Mouse (Mus musculus) neural tube, embryonic 13.5 days (tissue): ENCODE data around the gene Dlg4. TPM values are rescaled to one million over a fixed set of nuclear protein-coding genes. Genes with fewer than 3 reads are reported as not detected.
"Not testable (repeated sequence)": the region's sequence is repeated elsewhere in the genome, so short reads cannot be mapped to it uniquely, and the experiment has no call there.

Source experiments
- ATAC-seq: fragments of 200-750 bp; cut with Nextera tagmentation; 2 replicates; pipeline ENCODE4 v1.8.0; 2017; ENCODE audit warnings: low read depth, mild to moderate bottlenecking, moderate TSS enrichment, moderate library complexity
- H3K27ac ChIP-seq: fragments of 300-500 bp; sonication (generic); replicated peaks from 2 replicates; pipeline ENCODE4 v1.5.1; 2015; ENCODE audit warnings: moderate library complexity, mild to moderate bottlenecking, inconsistent platforms
- H3K27me3 ChIP-seq: fragments of 300-500 bp; sonication (generic); 2 replicates; pipeline ENCODE4 v1.6.1; 2015; ENCODE audit warnings: mild to moderate bottlenecking, inconsistent platforms
- H3K36me3 ChIP-seq: fragments of 300-500 bp; sonication (generic); 2 replicates; pipeline ENCODE4 v1.6.1; 2015; ENCODE audit warnings: mild to moderate bottlenecking, inconsistent platforms
- H3K4me1 ChIP-seq: fragments of 300-500 bp; sonication (generic); replicated peaks from 2 replicates; pipeline ENCODE4 v1.6.1; 2015; ENCODE audit warnings: inconsistent platforms
- H3K4me2 ChIP-seq: fragments of 300-500 bp; sonication (generic); 2 replicates; pipeline ENCODE4 v1.6.1; 2015; ENCODE audit warnings: inconsistent platforms, mild to moderate bottlenecking, moderate library complexity
- H3K4me3 ChIP-seq: fragments of 300-500 bp; sonication (generic); 2 replicates; pipeline ENCODE4 v1.5.1; 2015; ENCODE audit warnings: mild to moderate bottlenecking, inconsistent platforms
- H3K9ac ChIP-seq: fragments of 300-500 bp; sonication (generic); 2 replicates; pipeline ENCODE4 v1.6.1; 2015; ENCODE audit warnings: moderate library complexity, mild to moderate bottlenecking, inconsistent platforms
- H3K9me3 ChIP-seq: fragments of 300-500 bp; sonication (generic); 2 replicates; pipeline ENCODE4 v1.6.1; 2016; ENCODE audit warnings: inconsistent platforms
- WGBS: fragments of 180-500 bp; shearing (Covaris S2); methylation state at CpG from one replicate; pipeline ENCODE4 v1.1.7; 2015; 5-methylcytosine and 5-hydroxymethylcytosine counted together
- polyA plus RNA-seq: library from polyadenylated mRNA; unstranded; fragments of >200 nt; fragmentation: Nextera tagmentation; extraction: Ambion mirVana; gene quantifications from 2 replicates; pipeline ENCODE4 v1.2.1, GENCODE M21; 2015

The Dlg4 gene
- polyA plus RNA-seq, 1 experiment from 2014 or later = 23.5 TPM

DNA sequence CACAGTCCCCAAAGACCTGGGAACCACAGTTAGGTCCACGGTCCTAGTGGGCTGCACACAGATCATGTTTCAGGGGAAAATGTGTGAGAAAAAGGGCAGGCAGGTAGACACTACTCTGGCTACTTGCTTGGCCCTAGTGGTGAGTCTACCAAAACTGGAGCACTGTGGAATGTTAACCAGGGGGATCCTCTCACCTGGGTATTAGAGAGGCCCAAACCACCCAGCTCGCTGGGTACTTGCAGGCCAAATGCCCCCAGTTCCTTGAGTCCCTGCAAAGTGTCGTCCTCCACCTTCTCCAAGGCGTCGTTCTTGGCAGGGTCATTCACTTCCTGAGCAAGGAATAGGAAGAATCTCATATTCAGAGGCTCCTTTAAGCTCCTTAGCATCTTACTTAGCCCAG is 2.7 kb upstream of the Dlg4 start:
- H3K36me3 ChIP-seq = peaks cover 52% of the 10 kb centered on the region
- 64% methylated on average over 5 of the region's 5 CpGs for WGBS
- no peak for ATAC-seq
- H3K9ac ChIP-seq = peak overlapping the region; percentile 84
- 0 out of 2 replicates have a peak overlapping the region, but pooled peaks have one; percentile 65 for H3K4me3 ChIP-seq
- peaks cover 31% of the 10 kb centered on the region for H3K4me1 ChIP-seq
- H3K9me3 ChIP-seq = no peaks in the 10 kb centered on the region
- no peaks in the 10 kb centered on the region for H3K27me3 ChIP-seq
- peak overlapping the region; percentile 72 for H3K4me2 ChIP-seq
- H3K27ac ChIP-seq = no peak overlapping the region

DNA sequence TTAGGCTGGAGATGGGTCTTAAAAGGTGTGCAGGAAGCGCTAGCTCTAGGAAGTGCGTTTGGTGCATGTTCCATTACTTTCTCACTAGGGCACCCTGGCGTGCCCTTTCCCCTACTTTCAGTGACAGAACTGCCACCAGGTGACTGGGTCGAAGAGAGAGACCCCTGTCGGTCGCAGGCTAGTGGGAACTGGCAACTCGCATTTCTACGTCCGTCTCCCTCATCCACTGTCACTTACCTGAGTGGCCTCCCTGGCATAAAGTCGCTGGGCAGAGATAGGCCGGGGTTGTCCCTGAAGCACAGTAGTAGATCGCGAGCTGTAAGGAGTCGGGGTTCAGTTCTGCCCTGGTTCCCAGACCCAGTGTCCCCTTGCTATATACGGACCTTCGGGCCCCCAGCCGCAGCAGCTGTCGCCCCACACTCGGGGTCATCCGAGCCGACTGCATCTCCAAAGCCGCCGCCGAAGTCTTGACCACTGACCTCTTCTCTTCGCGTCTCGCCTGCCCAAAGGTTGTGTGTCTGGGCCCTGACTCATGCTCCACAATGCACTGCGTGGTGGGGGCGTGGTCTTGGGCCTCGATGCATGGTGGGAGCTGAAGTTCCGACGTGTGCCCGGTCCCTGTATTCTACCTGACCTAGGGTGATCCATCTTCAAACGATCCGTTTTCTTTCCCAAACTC is 1.7 kb upstream of the Dlg4 start, which contains the start of gene Acadvl:
Acadvl (minus strand) TSS at position 532 of the 679 bp plus-strand sequence.
- H3K27ac ChIP-seq = peak within 1 kb of the TSS; percentile 78
- peak within 1 kb of the TSS; percentile 72 for H3K4me2 ChIP-seq
- peak; percentile 70 for ATAC-seq
- peaks cover 43% of the 10 kb centered on the region for H3K36me3 ChIP-seq
- peak within 1 kb of the TSS; percentile 65 for H3K4me3 ChIP-seq
- no peaks in the 10 kb centered on the region for H3K27me3 ChIP-seq
- H3K9ac ChIP-seq = peak within 1 kb of the TSS; percentile 84
- no peaks in the 10 kb centered on the region for H3K9me3 ChIP-seq
- peaks cover 41% of the 10 kb centered on the region for H3K4me1 ChIP-seq
- under 1% methylated on average over 35 of the region's 35 CpGs for WGBS

DNA sequence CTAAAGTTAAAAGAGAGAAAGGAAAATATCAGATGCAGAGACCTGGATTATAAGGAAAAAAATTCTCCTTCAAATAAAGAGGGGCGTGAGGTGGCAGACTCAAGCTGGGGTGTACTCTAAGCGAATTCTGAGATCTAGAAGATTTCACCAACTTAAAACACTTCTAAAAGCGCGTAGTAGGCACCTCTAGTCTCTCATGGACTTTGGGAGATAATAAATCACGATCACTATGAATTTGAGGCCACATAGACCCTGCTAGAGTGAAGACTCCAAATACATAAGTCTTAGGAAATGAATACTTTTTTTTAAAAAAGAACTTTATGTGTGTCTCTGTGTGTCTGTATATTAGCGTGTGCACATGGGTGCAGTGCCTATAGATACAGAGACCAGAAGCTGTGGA is 1.1 kb upstream of the Dlg4 start:
- ATAC-seq = no peak
- WGBS = 71% methylated on average over 6 of the region's 6 CpGs
- Histone ChIP-seq H3K36me3 (peaks cover 36% of the 10 kb centered on the region), H3K27ac (no peak overlapping the region), H3K4me1 (peaks cover 47% of the 10 kb centered on the region), H3K4me3 (peak overlapping the region; percentile 65; the same call in 1 of the 2 replicates), H3K27me3 (no peaks in the 10 kb centered on the region), H3K4me2 (peak overlapping the region; percentile 72), H3K9ac (peak overlapping the region; percentile 84; the same call in 1 of the 2 replicates), H3K9me3 (no peaks in the 10 kb centered on the region)

DNA sequence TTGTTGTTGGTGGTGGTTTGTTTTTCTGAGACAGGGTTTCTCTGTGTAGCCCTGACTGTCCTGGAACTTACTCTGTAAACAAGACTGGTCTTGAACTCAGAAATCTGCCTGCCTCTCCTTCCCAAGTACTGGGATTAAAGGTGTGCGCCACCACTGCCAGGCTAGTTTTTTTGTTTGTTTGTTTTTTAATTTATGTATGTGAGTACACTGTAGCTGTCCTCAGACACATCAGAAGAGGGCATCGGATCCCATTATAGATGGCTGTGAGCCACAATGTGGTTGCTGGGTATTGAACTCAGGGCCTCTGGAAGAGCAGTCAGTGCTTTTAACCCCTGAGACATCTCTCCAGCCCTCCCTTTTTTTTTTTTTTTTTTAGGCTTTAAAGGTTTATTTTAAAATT is 565 bp upstream of the Dlg4 start:
- Histone ChIP-seq H3K36me3 (peaks cover 31% of the 10 kb centered on the region), H3K4me1 (peaks cover 52% of the 10 kb centered on the region), H3K4me3 (0 out of 2 replicates have a peak overlapping the region, but pooled peaks have one; percentile 65)
- not testable (repeated sequence) for H3K9me3 ChIP-seq, H3K27ac ChIP-seq, H3K4me2 ChIP-seq, H3K27me3 ChIP-seq, ATAC-seq, H3K9ac ChIP-seq
- WGBS = 93% methylated on average over 2 of the region's 2 CpGs

DNA sequence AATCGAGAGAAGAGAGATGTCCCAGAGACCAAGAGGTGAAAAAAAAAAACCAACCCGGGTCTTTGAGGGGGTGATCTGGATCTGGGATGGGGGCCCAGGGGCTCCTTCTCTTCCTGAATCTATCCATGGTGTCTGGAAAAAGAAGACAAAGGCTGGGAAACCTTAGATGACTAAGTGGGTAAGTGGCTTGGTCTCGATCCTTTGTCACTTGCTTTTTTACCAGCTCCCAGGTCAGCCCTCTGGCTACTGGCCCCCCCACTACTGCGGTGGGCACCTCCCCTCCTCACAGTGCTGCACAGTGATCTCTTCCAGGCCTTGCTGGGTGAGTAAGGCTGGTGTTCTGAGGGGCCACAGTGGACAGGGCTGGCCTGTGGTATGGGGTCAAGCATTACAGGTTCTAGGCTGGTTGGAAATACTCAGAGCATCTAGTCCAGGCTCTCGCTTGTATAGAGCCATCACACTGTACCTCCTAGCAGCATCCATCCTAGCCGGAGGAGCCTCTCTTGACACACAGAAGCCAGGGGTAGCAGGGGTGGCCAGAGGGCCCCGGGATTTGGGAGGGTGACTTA is 541 bp downstream of the Dlg4 start:
- Histone ChIP-seq H3K27me3 (no peaks in the 10 kb centered on the region), H3K4me1 (peaks cover 59% of the 10 kb centered on the region), H3K4me3 (peak overlapping the region; percentile 79), H3K27ac (peak overlapping the region; percentile 96), H3K36me3 (peaks cover 20% of the 10 kb centered on the region), H3K9ac (peak overlapping the region; percentile 98), H3K9me3 (no peaks in the 10 kb centered on the region), H3K4me2 (peak overlapping the region; percentile 79)
- WGBS = 58% methylated on average over 7 of the region's 7 CpGs
- no peak for ATAC-seq

DNA sequence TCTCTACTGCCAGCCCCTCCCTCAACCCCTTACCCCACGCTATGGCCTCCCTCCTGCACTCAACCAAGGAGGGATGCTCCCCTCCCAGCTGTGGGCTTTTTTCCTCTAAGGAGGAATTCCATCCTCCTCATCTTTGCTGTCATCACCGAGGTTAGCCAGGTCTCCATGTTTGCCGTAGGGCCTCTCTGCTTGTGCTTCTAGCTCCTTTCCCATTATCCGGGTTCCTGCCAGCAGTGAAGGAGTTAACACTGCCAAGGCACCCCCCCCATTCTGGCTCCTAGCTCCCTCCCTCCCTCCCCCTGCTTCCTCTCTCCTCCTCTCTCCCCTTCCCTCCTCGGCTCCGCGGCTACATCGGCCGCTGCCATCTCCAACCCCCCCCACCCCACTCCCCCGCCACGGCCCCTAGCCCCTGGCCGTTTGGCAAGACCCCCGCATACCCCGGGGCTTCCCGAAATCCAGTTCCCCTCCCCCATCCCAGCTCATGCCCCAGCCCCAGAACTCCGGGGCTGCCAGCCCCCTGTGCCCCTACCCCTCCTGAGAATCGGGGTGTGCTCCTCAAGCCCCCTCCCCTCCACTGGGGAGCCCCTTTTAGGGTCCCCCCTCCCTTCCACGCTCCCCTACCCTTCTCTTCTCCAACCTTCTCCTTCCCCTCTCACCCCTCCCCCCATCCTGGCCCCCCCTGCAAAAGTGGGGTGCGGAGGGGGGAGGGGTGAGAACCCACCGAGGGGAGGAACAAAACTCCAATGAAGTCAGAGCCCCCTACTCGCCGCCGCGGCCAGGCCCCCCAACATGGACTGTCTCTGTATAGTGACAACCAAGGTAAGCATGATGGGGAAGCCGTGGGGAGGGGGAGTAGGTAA is 1.6 kb downstream of the Dlg4 start:
- peak overlapping the region; percentile 79 for H3K4me2 ChIP-seq
- 2% methylated on average over 25 of the region's 25 CpGs for WGBS
- ATAC-seq = no peak
- peak overlapping the region; percentile 79 for H3K4me3 ChIP-seq
- H3K9ac ChIP-seq = peak overlapping the region; percentile 98
- H3K27ac ChIP-seq = peak overlapping the region; percentile 96
- no peaks in the 10 kb centered on the region for H3K9me3 ChIP-seq
- H3K27me3 ChIP-seq = no peaks in the 10 kb centered on the region
- H3K4me1 ChIP-seq = peaks cover 70% of the 10 kb centered on the region
- H3K36me3 ChIP-seq = peaks cover 9% of the 10 kb centered on the region

DNA sequence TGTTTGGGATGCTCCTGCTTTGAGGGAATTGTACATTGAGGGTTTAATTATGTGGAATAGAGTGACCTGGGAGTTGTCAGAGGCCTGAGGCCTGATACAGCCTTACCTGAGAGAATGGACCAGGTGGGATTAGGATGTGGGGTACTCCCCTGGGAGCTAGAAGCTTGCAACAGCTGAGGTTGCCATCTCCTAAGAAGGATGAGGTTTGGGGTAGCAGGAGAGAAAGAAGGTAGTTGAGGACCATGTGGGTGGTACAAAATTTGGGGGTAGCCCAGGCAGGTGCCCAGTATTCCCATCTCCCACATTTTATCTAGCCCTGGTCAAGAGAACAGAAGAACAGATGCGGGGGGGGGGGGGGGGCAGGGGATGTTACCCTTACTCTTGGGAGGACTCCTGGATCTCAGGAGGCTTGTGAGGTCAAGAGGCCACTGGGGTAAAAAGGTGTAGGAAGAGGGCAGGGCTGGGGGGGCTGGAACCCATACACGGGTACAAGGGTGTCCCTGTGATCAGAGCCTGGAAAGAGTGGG is 2.8 kb downstream of the Dlg4 start:
- Histone ChIP-seq H3K27ac (peak overlapping the region; percentile 96), H3K4me3 (peak overlapping the region; percentile 79), H3K27me3 (no peaks in the 10 kb centered on the region), H3K4me2 (peak overlapping the region; percentile 79), H3K36me3 (no peaks in the 10 kb centered on the region), H3K9ac (peak overlapping the region; percentile 98), H3K4me1 (peaks cover 73% of the 10 kb centered on the region), H3K9me3 (no peaks in the 10 kb centered on the region)
- ATAC-seq = no peak
- 31% methylated on average over 2 of the region's 2 CpGs for WGBS

DNA sequence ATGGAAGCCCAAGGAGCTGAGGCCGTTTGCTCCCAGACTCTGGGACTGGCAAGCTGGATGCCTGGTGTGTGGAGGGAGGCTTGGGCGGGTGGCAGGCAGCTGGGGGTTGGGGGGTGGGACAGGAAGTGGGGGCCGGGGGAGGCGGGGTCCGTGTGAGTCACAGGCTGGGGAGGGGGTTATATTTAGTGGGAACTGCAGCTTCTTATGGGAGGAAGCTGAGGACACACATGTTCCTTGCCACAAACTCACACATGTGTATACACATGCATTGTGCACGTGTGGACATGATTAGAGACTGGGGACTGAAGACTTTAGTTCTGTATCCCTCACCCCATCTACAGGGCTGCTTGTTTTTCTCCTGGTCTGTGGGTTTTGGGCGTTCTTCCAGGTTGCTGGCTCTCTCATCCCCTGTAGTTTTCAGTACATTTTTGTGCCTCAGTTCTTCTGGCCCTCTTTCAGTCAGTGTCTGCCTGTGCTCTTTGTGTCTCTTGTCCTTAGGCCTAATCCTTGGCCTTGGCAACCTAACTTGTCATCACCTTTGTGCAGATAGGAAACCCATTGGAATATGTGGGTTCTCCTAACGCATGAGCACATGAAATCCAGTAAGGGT is 3.4 kb downstream of the Dlg4 start:
- 18% methylated on average over 8 of the region's 8 CpGs for WGBS
- peak overlapping the region; percentile 96 for H3K27ac ChIP-seq
- peaks cover 73% of the 10 kb centered on the region for H3K4me1 ChIP-seq
- no peaks in the 10 kb centered on the region for H3K36me3 ChIP-seq
- H3K27me3 ChIP-seq = no peaks in the 10 kb centered on the region
- no peaks in the 10 kb centered on the region for H3K9me3 ChIP-seq
- peak overlapping the region; percentile 98 for H3K9ac ChIP-seq
- H3K4me2 ChIP-seq = peak overlapping the region; percentile 79
- ATAC-seq = no peak
- peak overlapping the region; percentile 79 for H3K4me3 ChIP-seq

DNA sequence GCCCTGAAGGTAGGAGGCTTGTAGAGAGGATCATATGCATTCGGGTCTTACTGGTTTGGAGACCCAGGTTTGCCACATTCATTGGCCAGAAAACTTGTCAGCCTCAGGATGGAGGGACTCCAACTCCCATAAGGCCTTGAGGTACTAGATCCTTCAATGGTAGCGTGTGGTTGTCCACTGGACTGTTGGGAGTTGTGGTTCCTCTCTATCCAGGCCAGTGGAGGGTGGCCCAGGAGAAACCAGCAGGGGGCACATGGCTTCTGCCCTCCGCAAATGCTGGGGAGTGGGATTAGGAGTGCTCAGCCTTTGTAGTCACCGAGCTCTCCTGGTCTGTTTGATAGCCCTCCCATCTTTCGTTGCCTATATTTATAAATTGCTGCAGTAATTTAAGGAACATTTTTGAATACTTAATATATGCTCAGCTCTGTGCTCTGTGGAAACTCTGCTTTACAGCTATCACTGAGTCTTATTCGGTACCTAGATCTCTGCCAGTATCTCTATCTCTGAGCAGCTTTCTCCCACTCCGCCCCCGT is 4.1 kb downstream of the Dlg4 start:
- Histone ChIP-seq H3K4me1 (peaks cover 80% of the 10 kb centered on the region), H3K4me3 (peak overlapping the region; percentile 79), H3K9me3 (no peaks in the 10 kb centered on the region), H3K36me3 (no peaks in the 10 kb centered on the region), H3K27me3 (no peaks in the 10 kb centered on the region), H3K27ac (peak overlapping the region; percentile 96), H3K4me2 (peak overlapping the region; percentile 79), H3K9ac (peak overlapping the region; percentile 98)
- 2% methylated on average over 8 of the region's 8 CpGs for WGBS
- ATAC-seq = peak; percentile 76

DNA sequence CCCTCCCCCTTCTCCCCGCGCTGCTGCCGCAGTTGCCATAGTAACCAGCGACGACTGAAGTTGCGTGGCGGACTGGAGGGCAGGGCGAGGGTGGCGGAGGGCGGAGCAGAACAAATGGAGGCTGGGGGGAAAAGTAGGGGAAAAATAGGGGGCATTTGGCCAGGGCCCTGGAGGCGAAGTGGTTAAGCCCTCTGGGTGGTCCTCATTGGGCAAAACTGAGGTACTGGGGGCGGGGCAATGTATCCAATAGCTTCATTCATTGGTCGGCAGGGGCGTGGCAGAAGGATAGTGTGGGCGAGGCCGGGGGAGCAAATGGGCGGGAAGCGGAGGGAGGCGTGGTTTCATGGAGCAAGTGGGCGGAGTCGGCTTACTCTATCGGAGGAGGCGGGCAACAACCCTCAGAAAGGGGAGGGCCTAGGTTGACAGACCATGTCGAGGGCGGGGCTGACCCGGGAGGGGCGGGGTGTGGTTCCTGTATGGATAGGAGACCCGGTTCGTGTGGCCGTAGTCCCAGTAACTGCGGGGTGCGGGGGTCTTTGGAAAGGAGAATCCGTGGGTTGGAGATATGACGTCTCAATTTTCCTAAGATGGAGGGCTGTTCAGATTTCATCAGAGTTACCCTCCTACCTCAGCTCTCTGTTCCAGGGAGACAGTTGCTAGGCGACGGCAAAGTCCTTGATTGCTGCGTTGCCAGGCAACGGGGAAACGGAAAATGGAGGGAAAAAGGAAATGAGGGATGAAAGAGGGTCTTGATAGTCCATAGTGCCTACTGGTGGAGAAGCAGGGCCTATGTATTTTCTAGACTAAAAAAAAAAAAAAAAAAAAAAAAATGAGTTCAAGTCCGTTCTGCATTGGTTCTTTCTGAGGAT is 4.8 kb downstream of the Dlg4 start:
- Histone ChIP-seq H3K36me3 (no peaks in the 10 kb centered on the region), H3K9me3 (no peaks in the 10 kb centered on the region), H3K9ac (peak overlapping the region; percentile 98), H3K4me3 (peak overlapping the region; percentile 79), H3K27me3 (no peaks in the 10 kb centered on the region), H3K4me1 (peaks cover 87% of the 10 kb centered on the region), H3K27ac (peak overlapping the region; percentile 96), H3K4me2 (peak overlapping the region; percentile 79)
- 1% methylated on average over 40 of the region's 40 CpGs for WGBS
- peak; percentile 78 for ATAC-seq
